Mouse (Mus musculus) liver, adult 2 months (tissue): ENCODE measurements around the gene Zbtb48. TPM values are rescaled to one million over a fixed set of nuclear protein-coding genes. Genes with fewer than 3 reads are reported as not detected.

Experiments
- DNase-seq: peaks from one replicate; pipeline ENCODE4 v3.0.0-alpha.2; 2011; ENCODE audit warnings: low read depth, low spot score; ENCODE audit errors: extremely low read depth
- H3K27ac ChIP-seq: fragments of 200-500 bp; replicated peaks from 2 replicates; pipeline ENCODE4 v1.5.1; 2012; ENCODE audit warnings: low read depth, mild to moderate bottlenecking, control low read depth, inconsistent platforms, low read length; ENCODE audit not compliant: insufficient read depth
- H3K27me3 ChIP-seq: fragments of 200-500 bp; 2 replicates; pipeline ENCODE4 v1.6.1; 2012; ENCODE audit warnings: mild to moderate bottlenecking, moderate library complexity, low read length, inconsistent platforms; ENCODE audit not compliant: control insufficient read depth, insufficient read depth
- H3K36me3 ChIP-seq: fragments of 200-500 bp; 2 replicates; pipeline ENCODE4 v1.6.1; 2012; ENCODE audit warnings: low read length, inconsistent platforms; ENCODE audit not compliant: control insufficient read depth, insufficient read depth
- H3K4me1 ChIP-seq: fragments of 200-500 bp; 2 replicates; pipeline ENCODE4 v1.6.1; 2011; ENCODE audit warnings: low read length; ENCODE audit not compliant: control insufficient read depth, insufficient read depth
- H3K4me3 ChIP-seq: fragments of 200-500 bp; 2 replicates; pipeline ENCODE4 v1.5.1; 2011; ENCODE audit warnings: low read depth, mild to moderate bottlenecking, control low read depth, low read length, moderate library complexity; ENCODE audit not compliant: insufficient read depth
- H3K79me2 ChIP-seq: fragments of 200-500 bp; 2 replicates; pipeline ENCODE4 v1.6.1; 2012; ENCODE audit warnings: inconsistent platforms, mild to moderate bottlenecking, low read length, moderate library complexity; ENCODE audit not compliant: control insufficient read depth, insufficient read depth
- H3K9ac ChIP-seq: fragments of 200-500 bp; 2 replicates; pipeline ENCODE4 v1.6.1; 2012; ENCODE audit warnings: low read depth, mild to moderate bottlenecking, control low read depth, inconsistent platforms, low read length
- CTCF ChIP-seq: fragments of 200-500 bp; IDR thresholded peaks from 2 replicates; pipeline ENCODE4 v1.5.1; 2011; ENCODE audit warnings: low read depth, low read length, control low read depth
- POLR2A ChIP-seq: fragments of 200-500 bp; IDR thresholded peaks from 2 replicates; pipeline ENCODE4 v1.6.1; 2011; ENCODE audit warnings: low read length, control low read depth; ENCODE audit not compliant: insufficient read depth; ENCODE audit errors: extremely low read depth
- WGBS: fragments of 180-500 bp; shearing (Covaris S2); methylation state at CpG from one replicate; pipeline ENCODE4 v1.1.7; 2018; 5-methylcytosine and 5-hydroxymethylcytosine counted together
- polyA plus RNA-seq: library from polyadenylated mRNA; depleted of rRNA; stranded (reverse); fragments of >200 nt; gene quantifications from 2 replicates; pipeline ENCODE4 v1.2.3, GENCODE M21; 2012
- total RNA-seq: library from RNA; depleted of rRNA; stranded (reverse); fragments of >200 nt; gene quantifications from 2 replicates; pipeline ENCODE4 v1.2.3, GENCODE M21; 2014

Zbtb48 gene
- total and polyA plus RNA-seq, 2 experiments = 11.8 to 16.0 TPM

DNA sequence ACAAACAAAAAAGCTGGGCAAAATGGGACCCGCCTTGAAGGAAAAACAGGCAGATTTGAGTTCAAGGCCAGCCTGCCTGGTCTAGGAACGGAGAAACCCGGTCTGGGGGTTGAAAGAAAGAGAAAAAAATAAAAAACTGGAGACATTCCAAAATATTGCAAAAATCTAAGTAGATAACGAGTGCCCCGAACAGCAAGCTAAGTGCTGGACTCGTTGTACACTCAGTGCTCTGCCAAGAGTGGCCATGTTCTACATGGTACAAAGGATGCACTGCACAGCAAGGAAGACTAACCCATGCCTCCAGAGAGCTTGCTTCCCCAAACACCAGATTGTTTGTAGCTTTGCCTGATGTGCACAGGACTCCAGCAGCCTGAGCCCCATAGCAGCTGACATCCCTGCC is 34.4 kb downstream of the Zbtb48 start:
- H3K9ac ChIP-seq = no peak overlapping the region
- no peaks in the 10 kb centered on the region for H3K27me3 ChIP-seq
- no peak for TF ChIP-seq CTCF
- no peak for TF ChIP-seq POLR2A
- H3K27ac ChIP-seq = no peak overlapping the region
- H3K36me3 ChIP-seq = no peaks in the 10 kb centered on the region; the same call in 1 of the 2 replicates
- H3K4me1 ChIP-seq = peaks cover 4% of the 10 kb centered on the region
- no peak for DNase-seq
- H3K4me3 ChIP-seq = no peak overlapping the region
- H3K79me2 ChIP-seq = peaks cover 14% of the 10 kb centered on the region; the same call in 1 of the 2 replicates
- 29% methylated on average over 6 of the region's 6 CpGs for WGBS

DNA sequence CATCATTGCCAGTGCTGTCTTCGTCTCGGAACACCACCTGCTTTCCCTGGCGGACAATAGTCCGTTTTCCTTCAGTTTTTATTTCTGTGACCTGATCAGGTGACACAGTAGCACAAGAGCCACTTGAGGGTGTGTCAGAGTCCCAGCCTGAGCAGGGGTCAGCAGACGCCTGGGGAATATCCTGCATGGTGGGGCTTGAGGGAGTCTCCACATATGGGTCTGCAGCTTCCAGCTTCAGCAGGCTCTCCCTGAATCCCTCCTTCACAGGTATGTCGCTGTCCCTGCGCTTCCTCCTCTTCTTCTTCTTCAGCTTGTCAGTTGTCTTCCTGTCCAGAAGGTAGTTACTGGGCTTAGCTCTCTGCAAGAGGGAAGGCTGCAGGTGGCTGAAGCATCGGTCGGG is 35.4 kb downstream of the Zbtb48 start:
- no peak for DNase-seq
- H3K4me3 ChIP-seq = no peak overlapping the region
- 95% methylated on average over 9 of the region's 9 CpGs for WGBS
- no peak overlapping the region for H3K27ac ChIP-seq
- peaks cover 7% of the 10 kb centered on the region for H3K4me1 ChIP-seq
- no peaks in the 10 kb centered on the region; the same call in 1 of the 2 replicates for H3K36me3 ChIP-seq
- H3K9ac ChIP-seq = no peak overlapping the region
- TF ChIP-seq POLR2A (no peak), CTCF (no peak)
- no peaks in the 10 kb centered on the region for H3K27me3 ChIP-seq
- peaks cover 16% of the 10 kb centered on the region; the same call in 1 of the 2 replicates for H3K79me2 ChIP-seq

GRCm38 (mm10) chr4:151989110-151989488 is 38.4 kb downstream of the Zbtb48 start:
- WGBS = 42% methylated on average over 6 of the region's 6 CpGs
- Histone ChIP-seq H3K27me3 (no peaks in the 10 kb centered on the region), H3K4me1 (peaks cover 7% of the 10 kb centered on the region), H3K27ac (peak overlapping the region; percentile 34; the same call in 1 of the 2 replicates), H3K4me3 (peak overlapping the region; percentile 92), H3K36me3 (no peaks in the 10 kb centered on the region; the same call in 1 of the 2 replicates), H3K9ac (peak overlapping the region; percentile 91), H3K79me2 (peaks cover 10% of the 10 kb centered on the region; the same call in 1 of the 2 replicates)
- no peak for TF ChIP-seq CTCF
- no peak for DNase-seq

GRCm38 (mm10) chr4:151988342-151989109 is 38.9 kb downstream of the Zbtb48 start, which contains the start of gene Thap3:
Thap3 (minus strand) TSS chr4:151988997.
- under 1% methylated on average over 53 of the region's 54 CpGs for WGBS
- H3K79me2 ChIP-seq = peaks cover 10% of the 10 kb centered on the region; the same call in 1 of the 2 replicates
- peak within 1 kb of the TSS; percentile 92 for H3K4me3 ChIP-seq
- H3K27me3 ChIP-seq = no peaks in the 10 kb centered on the region
- H3K36me3 ChIP-seq = no peaks in the 10 kb centered on the region; the same call in 1 of the 2 replicates
- peak within 1 kb of the TSS; percentile 51 for H3K27ac ChIP-seq
- H3K9ac ChIP-seq = peak within 1 kb of the TSS; percentile 91
- peak; percentile 51 for DNase-seq
- 0 out of 2 replicates have a peak, but pooled peaks have one; percentile 29 for TF ChIP-seq POLR2A
- no peak for TF ChIP-seq CTCF
- H3K4me1 ChIP-seq = peaks cover 7% of the 10 kb centered on the region

- Histone ChIP-seq H3K4me1 (peaks cover 7% of the 10 kb centered on the region), H3K9ac (peak overlapping the region; percentile 91), H3K4me3 (peak overlapping the region; percentile 92), H3K79me2 (peaks cover 10% of the 10 kb centered on the region; the same call in 1 of the 2 replicates), H3K27ac (no peak overlapping the region), H3K27me3 (no peaks in the 10 kb centered on the region), H3K36me3 (no peaks in the 10 kb centered on the region; the same call in 1 of the 2 replicates)
- WGBS = 31% methylated on average over 10 of the region's 10 CpGs
- TF ChIP-seq POLR2A = no peak
- TF ChIP-seq CTCF = no peak
- DNase-seq = no peak
These were observed 39.5 kb downstream of the Zbtb48 start for GRCm38 (mm10) chr4:151988014-151988341.

- TF ChIP-seq POLR2A = no peak
- TF ChIP-seq CTCF = no peak
- H3K27ac ChIP-seq = no peak overlapping the region
- peaks cover 10% of the 10 kb centered on the region; the same call in 1 of the 2 replicates for H3K79me2 ChIP-seq
- WGBS = 83% methylated on average over 8 of the region's 8 CpGs
- no peaks in the 10 kb centered on the region for H3K27me3 ChIP-seq
- peaks cover 7% of the 10 kb centered on the region for H3K4me1 ChIP-seq
- no peak for DNase-seq
- H3K36me3 ChIP-seq = no peaks in the 10 kb centered on the region; the same call in 1 of the 2 replicates
- H3K9ac ChIP-seq = no peak overlapping the region
- H3K4me3 ChIP-seq = no peak overlapping the region
These were observed 40.8 kb downstream of the Zbtb48 start for GRCm38 (mm10) chr4:151986650-151987049.
